Mouse (Mus musculus) erythroblast, embryonic 14.5 days (primary cell): Measurements from ENCODE around the gene Coa6.

Experiments used
- GATA1 ChIP-seq: IDR thresholded peaks from 2 replicates; pipeline ENCODE4 v1.6.1; 2012; ENCODE audit warnings: low read length, inconsistent platforms, mixed read lengths
- TAL1 ChIP-seq: IDR thresholded peaks from 3 replicates; pipeline ENCODE4 v1.6.1; 2012; ENCODE audit warnings: low read length, inconsistent platforms, mixed read lengths

DNA sequence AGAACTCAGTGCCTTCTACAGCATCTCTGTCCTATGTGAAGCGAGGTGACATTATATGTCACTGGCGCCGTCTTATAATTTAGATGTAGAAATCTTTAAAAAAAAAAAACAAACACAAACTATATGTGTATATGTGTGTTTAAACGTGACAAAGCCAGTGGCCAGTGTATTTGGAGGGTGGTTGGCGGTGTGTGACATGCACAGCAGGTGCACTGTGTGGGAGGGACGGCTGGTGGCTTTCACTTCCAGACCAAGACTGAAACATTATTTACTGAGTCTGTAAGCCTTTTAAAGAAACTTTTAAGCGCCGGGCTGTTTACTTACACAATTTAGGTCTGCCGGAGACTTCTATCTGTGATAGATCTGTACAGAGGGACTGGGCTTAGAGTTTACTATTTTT lies 26.9 kb upstream of the Coa6 start:
- no peak for TF ChIP-seq TAL1
- no peak for TF ChIP-seq GATA1
